Mouse (Mus musculus): ENCODE measurements around the gene Fam129b.

Gene Fam129b

GRCm38 (mm10) chr2:32855046-32855785 lies 20.7 kb upstream of the Fam129b start:
- no peak for TF ChIP-seq GATA4 (IDR thresholded peaks at IDR 0.05; ENCODE audit: insufficient replicate concordance, low read length)

GRCm38 (mm10) chr2:32855790-32856465 lies 20.0 kb upstream of the Fam129b start:
- TF ChIP-seq GATA4 (IDR thresholded peaks at IDR 0.05; ENCODE audit: insufficient replicate concordance, low read length): no peak

- TF ChIP-seq GATA4 (IDR thresholded peaks at IDR 0.05; ENCODE audit: insufficient replicate concordance, low read length): no peak; the same call in 1 of the 2 replicates
Measured at GRCm38 (mm10) chr2:32857584-32857983, 18.3 kb upstream of the Fam129b start.

DNA sequence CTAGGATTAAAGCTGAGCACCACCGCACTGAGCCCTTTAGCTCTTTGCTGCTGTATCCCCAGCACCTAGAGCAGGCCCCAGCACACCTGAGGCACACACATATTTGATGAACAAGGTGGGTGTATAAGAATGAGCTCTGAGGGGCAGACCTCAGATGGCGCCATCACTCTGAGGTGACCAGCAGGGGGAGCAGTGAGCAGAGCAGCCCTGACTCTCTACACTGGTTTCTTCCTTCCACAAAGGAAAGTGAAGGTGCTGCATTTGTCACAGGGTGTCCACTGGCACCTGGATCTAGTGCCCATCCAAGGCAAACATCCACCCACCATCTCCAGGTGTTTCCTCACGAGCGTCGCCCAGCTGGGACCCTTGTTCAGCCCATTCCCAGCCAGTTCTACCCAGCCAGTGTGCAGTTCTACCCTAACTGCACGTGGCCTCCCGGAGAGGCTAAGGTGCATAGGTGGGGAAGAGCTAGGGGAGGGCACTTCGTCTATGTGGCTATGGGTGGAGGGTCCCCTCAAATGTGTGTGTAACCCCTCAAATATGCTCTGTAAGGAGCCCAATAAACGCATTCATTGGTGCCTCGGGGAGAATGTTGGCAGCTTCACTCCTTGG lies 16.8 kb upstream of the Fam129b start:
- TF ChIP-seq GATA4 (IDR thresholded peaks at IDR 0.05; ENCODE audit: insufficient replicate concordance, low read length): no peak

DNA sequence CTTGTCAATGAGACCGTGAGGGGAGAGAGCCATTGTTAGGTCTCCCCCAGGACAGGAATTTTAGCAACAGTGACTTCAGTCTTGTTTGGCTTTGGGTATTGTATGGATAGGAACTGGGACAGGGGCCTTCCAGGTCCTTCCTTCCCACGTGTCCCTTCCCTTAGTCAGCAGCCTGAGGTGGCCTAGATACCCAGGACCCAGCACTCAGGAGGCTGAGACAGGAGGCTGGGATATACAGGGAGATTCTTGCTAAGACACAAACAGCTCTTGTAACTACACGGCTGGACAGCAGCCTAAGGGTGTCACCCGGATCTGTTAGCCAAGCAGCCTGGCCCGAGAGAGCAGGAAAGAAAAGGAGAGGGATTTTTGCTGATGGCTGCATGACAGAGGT lies 16.3 kb upstream of the Fam129b start:
- TF ChIP-seq GATA4 (IDR thresholded peaks at IDR 0.05; ENCODE audit: insufficient replicate concordance, low read length): no peak

GRCm38 (mm10) chr2:32860799-32861198 lies 15.1 kb upstream of the Fam129b start:
- no peak for TF ChIP-seq GATA4 (IDR thresholded peaks at IDR 0.05; ENCODE audit: insufficient replicate concordance, low read length)

DNA sequence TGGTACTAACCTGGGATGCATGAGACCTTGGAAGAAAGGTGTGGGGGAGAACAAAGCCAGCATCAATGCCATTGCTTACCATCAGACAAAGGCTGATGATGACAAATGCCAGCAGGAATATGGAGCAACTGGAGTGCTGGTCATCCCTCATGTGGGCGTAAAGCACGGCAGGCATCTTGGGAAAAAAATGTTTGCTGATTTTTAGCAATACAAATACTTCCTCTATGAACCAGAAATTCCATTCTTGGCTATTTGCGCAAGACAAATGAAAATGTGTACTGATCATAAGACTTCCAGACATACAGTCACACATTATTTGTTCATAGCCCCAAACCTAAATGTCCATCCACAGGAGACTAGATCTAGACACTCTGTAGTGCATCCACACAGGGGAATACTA lies 12.6 kb upstream of the Fam129b start:
- no peak for TF ChIP-seq GATA4 (IDR thresholded peaks at IDR 0.05; ENCODE audit: insufficient replicate concordance, low read length)

DNA sequence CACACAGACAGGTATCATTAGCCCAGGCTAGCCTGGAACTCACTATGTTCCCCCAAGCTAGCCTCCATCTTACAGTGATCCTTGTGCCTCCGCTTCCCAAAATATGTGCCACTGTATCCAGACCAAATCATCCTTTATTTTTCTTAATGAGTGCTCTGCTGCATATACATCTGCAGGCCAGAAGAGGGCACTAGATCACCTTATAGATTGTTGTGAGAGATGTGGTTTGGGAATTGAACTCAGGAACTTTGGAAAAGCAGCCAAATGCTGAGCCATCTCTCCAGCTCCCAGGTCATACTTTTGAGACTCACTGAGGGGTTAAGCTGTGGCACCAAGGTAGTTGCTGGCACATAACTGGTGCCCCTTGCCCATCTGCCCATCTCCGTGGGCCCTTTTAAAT lies 11.2 kb upstream of the Fam129b start:
- no peak for TF ChIP-seq GATA4 (IDR thresholded peaks at IDR 0.05; ENCODE audit: insufficient replicate concordance, low read length)

DNA sequence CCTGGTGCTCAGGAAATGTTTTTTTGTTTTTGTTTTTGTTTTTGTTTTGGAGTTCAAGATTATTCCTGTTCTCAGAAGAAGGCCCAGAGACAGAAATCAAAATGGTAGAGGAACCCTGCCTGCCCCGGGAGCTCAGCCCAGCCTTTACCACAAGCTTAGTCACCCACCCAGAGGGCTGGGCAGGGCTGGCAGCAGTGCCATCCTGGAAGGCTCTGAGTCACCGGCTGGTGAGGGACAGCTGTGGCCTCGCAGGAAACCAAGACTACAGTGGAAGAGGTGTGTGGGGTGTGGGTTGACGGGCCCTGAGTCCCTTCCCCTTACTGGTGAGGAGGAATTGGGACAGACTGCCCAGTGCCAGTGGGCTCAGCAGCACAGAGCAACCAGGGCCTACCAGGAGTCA lies 8.6 kb upstream of the Fam129b start:
- no peak for TF ChIP-seq GATA4 (IDR thresholded peaks at IDR 0.05; ENCODE audit: insufficient replicate concordance, low read length)

- TF ChIP-seq GATA4 (IDR thresholded peaks at IDR 0.05; ENCODE audit: insufficient replicate concordance, low read length): no peak
Measured at GRCm38 (mm10) chr2:32869721-32870274, 6.1 kb upstream of the Fam129b start.

DNA sequence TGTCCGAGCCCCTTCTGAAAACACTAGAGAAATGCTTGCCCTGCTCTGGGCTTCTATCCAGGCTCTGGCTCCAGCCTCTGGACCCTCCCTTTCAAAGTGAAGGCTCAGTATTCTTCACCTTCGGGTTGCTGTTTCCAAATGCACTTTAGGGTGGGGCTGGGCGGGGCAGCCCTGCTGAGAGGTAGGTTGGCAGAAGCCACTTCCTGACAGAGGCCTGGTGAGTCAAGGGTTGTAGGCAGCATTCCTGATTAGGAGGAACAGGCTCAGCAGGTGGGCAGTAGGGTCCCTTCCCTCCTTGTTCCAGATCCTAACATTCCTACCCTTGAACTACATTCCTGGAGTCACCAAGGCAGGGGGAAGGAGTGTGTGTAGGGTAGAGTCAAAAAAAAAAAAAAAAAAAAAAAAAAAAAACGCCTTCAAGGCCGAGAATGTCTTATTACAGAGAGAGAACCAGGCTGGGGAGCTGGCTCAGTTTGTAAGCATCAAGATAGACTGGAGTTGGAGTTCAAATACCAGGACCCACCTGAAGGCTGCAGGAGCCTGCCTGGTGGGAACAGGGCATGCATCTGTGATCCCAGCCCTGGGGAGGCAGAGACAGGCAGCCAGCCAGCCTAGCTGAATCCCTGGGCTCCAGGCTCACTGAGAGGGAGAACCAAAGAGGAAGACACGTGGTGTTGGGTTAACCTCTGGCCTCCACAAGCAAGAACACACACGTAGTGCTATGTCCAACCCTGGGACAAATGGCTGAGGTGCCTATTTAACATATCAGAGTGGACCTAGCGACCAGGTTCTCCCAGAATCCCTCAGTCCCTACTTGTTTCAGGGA lies 5.4 kb upstream of the Fam129b start:
- TF ChIP-seq GATA4 (IDR thresholded peaks at IDR 0.05; ENCODE audit: insufficient replicate concordance, low read length): no peak

- no peak for TF ChIP-seq GATA4 (IDR thresholded peaks at IDR 0.05; ENCODE audit: insufficient replicate concordance, low read length)
Measured at GRCm38 (mm10) chr2:32874070-32874469, 1.8 kb upstream of the Fam129b start.

DNA sequence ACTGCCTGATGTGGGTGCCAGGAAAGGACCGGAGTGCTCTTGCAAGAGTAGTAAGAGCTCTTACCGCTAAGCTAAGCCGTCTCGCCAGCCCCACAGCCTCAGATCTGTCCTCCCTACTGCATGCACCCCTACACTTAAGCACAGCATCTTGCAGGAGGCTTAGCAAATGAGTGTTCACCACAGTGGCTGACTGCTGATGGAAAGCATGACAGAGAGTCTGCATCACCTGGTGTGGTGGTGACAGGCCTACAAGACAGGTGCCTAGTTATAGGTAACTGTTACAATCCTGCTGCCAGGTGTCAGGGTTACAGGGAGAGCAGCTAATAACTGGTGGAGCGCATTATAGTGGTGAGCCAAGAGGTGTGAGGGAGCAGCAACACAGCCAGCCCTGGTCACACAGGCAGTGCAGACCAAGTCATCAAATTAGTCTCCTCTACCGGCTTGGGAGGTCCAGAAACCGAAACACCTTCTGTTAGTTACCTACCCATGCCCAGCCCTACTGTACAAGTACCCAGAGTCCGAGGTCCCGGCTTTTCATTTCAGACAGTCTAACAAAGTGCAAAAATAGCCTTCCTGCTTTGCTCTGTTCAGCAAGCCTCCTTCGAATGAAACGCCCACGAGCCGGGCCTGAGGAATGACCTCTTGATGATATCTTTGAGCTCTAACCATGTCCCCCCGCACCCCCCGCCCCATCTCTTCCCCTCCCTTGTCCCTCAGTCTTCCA lies 801 bp upstream of the Fam129b start:
- TF ChIP-seq GATA4 (IDR thresholded peaks at IDR 0.05; ENCODE audit: insufficient replicate concordance, low read length): no peak

DNA sequence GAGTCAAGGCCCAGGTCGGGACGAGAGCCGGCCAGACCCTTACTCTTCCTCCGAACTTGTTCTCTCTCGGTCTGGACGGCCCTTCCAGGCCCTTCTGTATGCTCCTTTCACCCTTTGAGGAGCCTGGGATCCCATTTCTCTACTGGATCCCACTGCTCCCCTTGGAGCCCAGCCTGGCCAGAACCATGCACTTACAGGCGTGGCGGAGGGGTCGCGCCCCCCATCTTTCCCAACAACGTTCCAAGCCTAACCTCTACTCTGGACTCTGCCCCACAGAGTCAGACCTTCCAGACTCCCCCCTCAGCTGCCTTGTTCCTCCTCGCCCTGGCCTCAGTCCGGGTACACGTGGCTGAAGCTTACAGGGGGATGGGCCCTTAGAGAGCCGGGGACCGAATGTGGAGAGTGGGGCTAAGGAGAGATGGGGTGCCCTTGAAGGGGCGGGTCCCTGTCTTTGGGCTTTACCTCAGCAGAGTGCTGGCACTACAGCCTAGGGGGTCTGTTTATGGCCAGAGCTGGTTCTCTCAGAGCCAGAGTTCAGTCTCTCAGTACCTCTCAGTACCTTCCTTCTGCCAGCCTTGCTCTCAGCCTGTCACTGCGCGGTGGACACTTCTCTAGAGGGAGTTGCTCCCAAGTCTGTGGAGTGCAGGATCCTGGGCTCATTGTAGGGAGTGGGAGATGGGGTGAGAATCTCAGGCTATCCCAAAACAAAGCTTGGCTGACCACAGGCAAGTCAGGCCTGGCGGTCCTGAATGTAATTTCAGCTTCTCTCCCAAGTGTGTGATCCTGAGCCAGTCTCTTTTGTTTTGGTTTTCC lies 782 bp downstream of the Fam129b start:
- no peak for TF ChIP-seq GATA4 (IDR thresholded peaks at IDR 0.05; ENCODE audit: insufficient replicate concordance, low read length)
